Mouse (Mus musculus): Measurements from ENCODE around the gene Tcf7l1. TPM values are rescaled to one million over a fixed set of nuclear protein-coding genes. Genes with fewer than 3 reads are reported as not detected.

Tcf7l1 gene
- total RNA-seq, 2 experiments from 2014 or later, result 15.0 to 17.8 TPM

- DNase-seq, result peak; percentile 65 to 70
- intact Hi-C loops (cut with DNase I), result loop anchor here (2.0 to 5.0 kb wide), 5 partner anchors 41 to 151 kb away; no protein-coding TSS in a partner anchor
Observed at GRCm38 (mm10) chr6:72787948-72788891, 834 bp downstream of the Tcf7l1 start.

- DNase-seq, result peak in 1 of 2 experiments; percentile 19
- intact Hi-C loops (cut with DNase I), result loop anchor here (5.0 kb wide), 1 partner anchor 40 kb away; no protein-coding TSS in a partner anchor
Observed at GRCm38 (mm10) chr6:72787322-72787947, 1.6 kb downstream of the Tcf7l1 start.

GRCm38 (mm10) chr6:72783780-72784179, 5.3 kb downstream of the Tcf7l1 start:
- intact Hi-C loops (cut with DNase I), result no loop called here
- no peak for DNase-seq

- intact Hi-C loops (cut with DNase I), result no loop called here
- DNase-seq, result no peak
Observed at GRCm38 (mm10) chr6:72778779-72779776, 10.0 kb downstream of the Tcf7l1 start.

GRCm38 (mm10) chr6:72777212-72777611, 11.8 kb downstream of the Tcf7l1 start:
- intact Hi-C loops (cut with DNase I), result no loop called here
- no peak for DNase-seq

- intact Hi-C loops (cut with DNase I), result no loop called here
- no peak for DNase-seq
Observed at GRCm38 (mm10) chr6:72774275-72774674, 14.8 kb downstream of the Tcf7l1 start.

- DNase-seq, result no peak
- intact Hi-C loops (cut with DNase I), result no loop called here
Observed at GRCm38 (mm10) chr6:72769915-72770776, 18.9 kb downstream of the Tcf7l1 start.

- no peak for DNase-seq
- intact Hi-C loops (cut with DNase I), result no loop called here
Observed at GRCm38 (mm10) chr6:72769343-72769742, 19.7 kb downstream of the Tcf7l1 start.

GRCm38 (mm10) chr6:72768804-72769203, 20.2 kb downstream of the Tcf7l1 start:
- intact Hi-C loops (cut with DNase I), result no loop called here
- peak; percentile 65 to 75 for DNase-seq

GRCm38 (mm10) chr6:72768097-72768496, 21.0 kb downstream of the Tcf7l1 start:
- intact Hi-C loops (cut with DNase I), result no loop called here
- no peak for DNase-seq

GRCm38 (mm10) chr6:72763616-72764015, 25.4 kb downstream of the Tcf7l1 start:
- intact Hi-C loops (cut with DNase I), result no loop called here
- no peak for DNase-seq

GRCm38 (mm10) chr6:72761645-72762044, 27.4 kb downstream of the Tcf7l1 start:
- DNase-seq, result peak in 1 of 2 experiments; percentile 29
- intact Hi-C loops (cut with DNase I), result no loop called here

- DNase-seq, result no peak
- intact Hi-C loops (cut with DNase I), result no loop called here
Observed at GRCm38 (mm10) chr6:72758239-72759017, 30.6 kb downstream of the Tcf7l1 start.

- intact Hi-C loops (cut with DNase I), result no loop called here
- peak in 1 of 2 experiments; percentile 21 for DNase-seq
Observed at GRCm38 (mm10) chr6:72755267-72755889, 33.7 kb downstream of the Tcf7l1 start.

GRCm38 (mm10) chr6:72754215-72754614, 34.8 kb downstream of the Tcf7l1 start:
- no peak for DNase-seq
- intact Hi-C loops (cut with DNase I), result no loop called here

GRCm38 (mm10) chr6:72753782-72754181, 35.3 kb downstream of the Tcf7l1 start:
- no peak for DNase-seq
- intact Hi-C loops (cut with DNase I), result no loop called here

- intact Hi-C loops (cut with DNase I), result no loop called here
- DNase-seq, result no peak
Observed at GRCm38 (mm10) chr6:72752824-72753223, 36.2 kb downstream of the Tcf7l1 start.

- no peak for DNase-seq
- intact Hi-C loops (cut with DNase I), result no loop called here
Observed at GRCm38 (mm10) chr6:72751210-72751609, 37.8 kb downstream of the Tcf7l1 start.
